Mouse (Mus musculus): ENCODE measurements around the gene Aff1. TPM values are rescaled to one million over a fixed set of nuclear protein-coding genes. Genes with fewer than 3 reads are reported as not detected.

The Aff1 gene
- total RNA-seq, 2 experiments from 2014 or later: 31.6 to 32.4 TPM

GRCm38 (mm10) chr5:103838550-103839264 lies 146.5 kb downstream of the Aff1 start:
- peak; percentile 89 for DNase-seq

GRCm38 (mm10) chr5:103839265-103839626 lies 147.1 kb downstream of the Aff1 start:
- DNase-seq: no peak

- DNase-seq: peak; percentile 59
Observed at GRCm38 (mm10) chr5:103843938-103844337, 151.8 kb downstream of the Aff1 start.

- DNase-seq: no peak
Observed at GRCm38 (mm10) chr5:103845418-103846153, 153.4 kb downstream of the Aff1 start.

GRCm38 (mm10) chr5:103846154-103846551 lies 154.0 kb downstream of the Aff1 start:
- no peak for DNase-seq

- no peak for DNase-seq
Observed at GRCm38 (mm10) chr5:103846609-103847008, 154.4 kb downstream of the Aff1 start.

GRCm38 (mm10) chr5:103848546-103848945 lies 156.4 kb downstream of the Aff1 start:
- DNase-seq: peak; percentile 56

- DNase-seq: no peak
Observed at GRCm38 (mm10) chr5:103852756-103853549, 160.8 kb downstream of the Aff1 start.

- no peak for DNase-seq
Observed at GRCm38 (mm10) chr5:103854041-103854806, 162.1 kb downstream of the Aff1 start.

GRCm38 (mm10) chr5:103854807-103855194 lies 162.6 kb downstream of the Aff1 start:
- no peak for DNase-seq

GRCm38 (mm10) chr5:103855483-103856211 lies 163.5 kb downstream of the Aff1 start:
- no peak for DNase-seq

- peak; percentile 64 for DNase-seq
Observed at GRCm38 (mm10) chr5:103856286-103857009, 164.3 kb downstream of the Aff1 start.

GRCm38 (mm10) chr5:103857151-103857550 lies 165.0 kb downstream of the Aff1 start:
- no peak for DNase-seq

- no peak for DNase-seq
Observed at GRCm38 (mm10) chr5:103860622-103861021, 168.4 kb downstream of the Aff1 start.

- no peak for DNase-seq
Observed at GRCm38 (mm10) chr5:103863759-103864158, 171.6 kb downstream of the Aff1 start.

- no peak for DNase-seq
Observed at GRCm38 (mm10) chr5:103889766-103890165, 197.6 kb downstream of the Aff1 start.

- no peak for DNase-seq
Observed at GRCm38 (mm10) chr5:103898310-103898709, 206.1 kb downstream of the Aff1 start.

Measured in adrenal gland, postnatal 10 days (tissue).